Mouse (Mus musculus): ENCODE results near the gene Syce1l. TPM values are rescaled to one million over a fixed set of nuclear protein-coding genes. Genes with fewer than 3 reads are reported as not detected.

Syce1l gene
- polyA plus RNA-seq, 1 experiment from 2014 or later, result not detected

GRCm38 (mm10) chr8:113665951-113666350, 22.9 kb downstream of the Syce1l start:
- Histone ChIP-seq H3K9ac (ENCODE audit: low read length) (no peak overlapping the region), H3K4me2 (ENCODE audit: low read depth, low read length) (no peak overlapping the region), H3K9me3 (replicated peaks; ENCODE audit: control insufficient read depth, low read length) (no peaks in the 10 kb centered on the region), H3K36me3 (ENCODE audit: control insufficient read depth, insufficient read depth) (no peaks in the 10 kb centered on the region), H3K4me3 (ENCODE audit: low read length) (no peak overlapping the region), H3K4me1 (ENCODE audit: control insufficient read depth, insufficient read depth, low read length) (no peaks in the 10 kb centered on the region), H3K27me3 (ENCODE audit: control insufficient read depth, insufficient read depth, low read length) (no peaks in the 10 kb centered on the region), H3K27ac (ENCODE audit: low read length) (no peak overlapping the region)
- no peak for ATAC-seq (replicated peaks; ENCODE audit: extremely low read depth, insufficient read depth, low FRiP score)
- WGBS, result 68% methylated on average over 8 of the region's 8 CpGs

- no peak overlapping the region for H3K27ac ChIP-seq (ENCODE audit: low read length)
- no peaks in the 10 kb centered on the region for H3K4me1 ChIP-seq (ENCODE audit: control insufficient read depth, insufficient read depth, low read length)
- no peak overlapping the region for H3K4me3 ChIP-seq (ENCODE audit: low read length)
- 72% methylated on average over 16 of the region's 16 CpGs for WGBS
- no peaks in the 10 kb centered on the region for H3K27me3 ChIP-seq (ENCODE audit: control insufficient read depth, insufficient read depth, low read length)
- no peaks in the 10 kb centered on the region for H3K36me3 ChIP-seq (ENCODE audit: control insufficient read depth, insufficient read depth)
- no peaks in the 10 kb centered on the region for H3K9me3 ChIP-seq (replicated peaks; ENCODE audit: control insufficient read depth, low read length)
- no peak for ATAC-seq (replicated peaks; ENCODE audit: extremely low read depth, insufficient read depth, low FRiP score)
- H3K4me2 ChIP-seq (ENCODE audit: low read depth, low read length), result no peak overlapping the region
- no peak overlapping the region for H3K9ac ChIP-seq (ENCODE audit: low read length)
Observed at GRCm38 (mm10) chr8:113666714-113667432, 23.9 kb downstream of the Syce1l start.

GRCm38 (mm10) chr8:113669924-113670323, 26.9 kb downstream of the Syce1l start:
- H3K36me3 ChIP-seq (ENCODE audit: control insufficient read depth, insufficient read depth), result no peaks in the 10 kb centered on the region
- H3K4me1 ChIP-seq (ENCODE audit: control insufficient read depth, insufficient read depth, low read length), result no peaks in the 10 kb centered on the region
- H3K27me3 ChIP-seq (ENCODE audit: control insufficient read depth, insufficient read depth, low read length), result no peaks in the 10 kb centered on the region
- no peak overlapping the region for H3K27ac ChIP-seq (ENCODE audit: low read length)
- no peak overlapping the region for H3K4me3 ChIP-seq (ENCODE audit: low read length)
- no peak overlapping the region for H3K4me2 ChIP-seq (ENCODE audit: low read depth, low read length)
- no peak overlapping the region for H3K9ac ChIP-seq (ENCODE audit: low read length)
- WGBS, result 67% methylated on average over 10 of the region's 10 CpGs
- ATAC-seq (replicated peaks; ENCODE audit: extremely low read depth, insufficient read depth, low FRiP score), result no peak
- H3K9me3 ChIP-seq (replicated peaks; ENCODE audit: control insufficient read depth, low read length), result no peaks in the 10 kb centered on the region

DNA sequence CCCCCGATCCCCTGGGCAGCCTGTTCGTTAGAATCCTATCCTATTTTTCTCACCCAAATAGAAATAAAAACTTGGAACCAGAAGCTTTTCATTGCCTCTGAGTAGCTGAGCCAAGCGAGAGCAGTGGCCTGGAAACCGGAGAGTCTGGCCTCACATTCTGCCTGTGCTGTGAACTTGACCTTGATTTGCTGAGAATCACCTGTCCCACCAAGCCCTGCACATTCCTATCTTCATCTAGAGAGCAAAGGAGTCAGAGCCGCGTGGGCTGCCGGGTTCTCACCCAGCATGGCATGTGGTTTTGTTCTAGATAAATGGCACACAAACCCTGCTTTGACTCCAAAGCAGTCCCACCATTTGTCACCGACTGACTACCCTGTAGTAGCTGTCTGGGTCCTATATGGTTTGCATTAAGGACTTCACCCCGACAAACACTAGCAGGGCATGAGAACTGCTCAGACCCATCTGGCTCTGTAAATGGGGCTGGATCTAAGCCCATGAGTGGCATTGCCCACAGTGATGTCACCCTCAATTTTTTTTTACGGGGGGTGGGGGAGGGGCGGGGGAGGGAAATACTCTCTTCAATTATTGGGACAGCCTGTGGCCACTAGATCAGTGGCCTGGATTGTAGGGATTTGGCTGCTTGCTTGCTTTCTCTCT, 29.7 kb downstream of the Syce1l start:
- H3K9ac ChIP-seq (ENCODE audit: low read length), result no peak overlapping the region
- 64% methylated on average over 11 of the region's 11 CpGs for WGBS
- no peaks in the 10 kb centered on the region for H3K27me3 ChIP-seq (ENCODE audit: control insufficient read depth, insufficient read depth, low read length)
- no peak for ATAC-seq (replicated peaks; ENCODE audit: extremely low read depth, insufficient read depth, low FRiP score)
- no peaks in the 10 kb centered on the region for H3K9me3 ChIP-seq (replicated peaks; ENCODE audit: control insufficient read depth, low read length)
- no peak overlapping the region for H3K4me3 ChIP-seq (ENCODE audit: low read length)
- H3K4me1 ChIP-seq (ENCODE audit: control insufficient read depth, insufficient read depth, low read length), result no peaks in the 10 kb centered on the region
- H3K36me3 ChIP-seq (ENCODE audit: control insufficient read depth, insufficient read depth), result no peaks in the 10 kb centered on the region
- H3K27ac ChIP-seq (ENCODE audit: low read length), result no peak overlapping the region
- no peak overlapping the region for H3K4me2 ChIP-seq (ENCODE audit: low read depth, low read length)

DNA sequence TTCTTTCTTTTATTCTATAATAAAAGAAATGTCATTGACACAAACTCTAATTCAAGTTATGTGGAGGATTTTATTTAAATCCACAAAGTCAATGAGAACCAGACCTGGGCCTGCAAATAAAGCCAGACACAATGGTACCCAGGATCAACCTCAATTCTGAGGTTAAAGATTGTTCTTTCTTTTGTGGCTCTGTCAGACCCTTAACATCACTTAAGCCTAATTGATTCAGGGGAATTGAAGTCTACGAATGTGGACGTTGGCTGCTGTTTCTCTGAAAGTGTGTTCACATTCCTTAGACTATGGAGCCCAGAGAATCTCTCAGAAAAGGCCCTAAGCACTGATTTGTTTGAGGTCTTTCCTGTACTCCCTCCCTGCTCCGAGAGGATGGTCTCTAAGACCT, 30.3 kb downstream of the Syce1l start:
- Histone ChIP-seq H3K9ac (ENCODE audit: low read length) (no peak overlapping the region), H3K4me3 (ENCODE audit: low read length) (no peak overlapping the region), H3K4me2 (ENCODE audit: low read depth, low read length) (no peak overlapping the region), H3K36me3 (ENCODE audit: control insufficient read depth, insufficient read depth) (no peaks in the 10 kb centered on the region), H3K27ac (ENCODE audit: low read length) (no peak overlapping the region), H3K4me1 (ENCODE audit: control insufficient read depth, insufficient read depth, low read length) (no peaks in the 10 kb centered on the region), H3K27me3 (ENCODE audit: control insufficient read depth, insufficient read depth, low read length) (no peaks in the 10 kb centered on the region), H3K9me3 (replicated peaks; ENCODE audit: control insufficient read depth, low read length) (no peaks in the 10 kb centered on the region)
- no peak for ATAC-seq (replicated peaks; ENCODE audit: extremely low read depth, insufficient read depth, low FRiP score)
- WGBS, result 60% methylated on average over 3 of the region's 3 CpGs

GRCm38 (mm10) chr8:113674611-113675010, 31.6 kb downstream of the Syce1l start:
- Histone ChIP-seq H3K4me1 (ENCODE audit: control insufficient read depth, insufficient read depth, low read length) (no peaks in the 10 kb centered on the region), H3K4me2 (ENCODE audit: low read depth, low read length) (no peak overlapping the region), H3K9ac (ENCODE audit: low read length) (no peak overlapping the region), H3K27ac (ENCODE audit: low read length) (no peak overlapping the region), H3K9me3 (replicated peaks; ENCODE audit: control insufficient read depth, low read length) (no peaks in the 10 kb centered on the region), H3K4me3 (ENCODE audit: low read length) (no peak overlapping the region), H3K36me3 (ENCODE audit: control insufficient read depth, insufficient read depth) (no peaks in the 10 kb centered on the region), H3K27me3 (ENCODE audit: control insufficient read depth, insufficient read depth, low read length) (no peaks in the 10 kb centered on the region)
- 54% methylated on average over 3 of the region's 3 CpGs for WGBS
- ATAC-seq (replicated peaks; ENCODE audit: extremely low read depth, insufficient read depth, low FRiP score), result no peak

- H3K9ac ChIP-seq (ENCODE audit: low read length), result no peak overlapping the region
- H3K27ac ChIP-seq (ENCODE audit: low read length), result no peak overlapping the region
- 66% methylated on average over 2 of the region's 2 CpGs for WGBS
- no peak overlapping the region for H3K4me2 ChIP-seq (ENCODE audit: low read depth, low read length)
- no peak for ATAC-seq (replicated peaks; ENCODE audit: extremely low read depth, insufficient read depth, low FRiP score)
- no peaks in the 10 kb centered on the region for H3K4me1 ChIP-seq (ENCODE audit: control insufficient read depth, insufficient read depth, low read length)
- no peaks in the 10 kb centered on the region for H3K9me3 ChIP-seq (replicated peaks; ENCODE audit: control insufficient read depth, low read length)
- H3K36me3 ChIP-seq (ENCODE audit: control insufficient read depth, insufficient read depth), result no peaks in the 10 kb centered on the region
- H3K4me3 ChIP-seq (ENCODE audit: low read length), result no peak overlapping the region
- no peaks in the 10 kb centered on the region for H3K27me3 ChIP-seq (ENCODE audit: control insufficient read depth, insufficient read depth, low read length)
Observed at GRCm38 (mm10) chr8:113675281-113675680, 32.3 kb downstream of the Syce1l start.

DNA sequence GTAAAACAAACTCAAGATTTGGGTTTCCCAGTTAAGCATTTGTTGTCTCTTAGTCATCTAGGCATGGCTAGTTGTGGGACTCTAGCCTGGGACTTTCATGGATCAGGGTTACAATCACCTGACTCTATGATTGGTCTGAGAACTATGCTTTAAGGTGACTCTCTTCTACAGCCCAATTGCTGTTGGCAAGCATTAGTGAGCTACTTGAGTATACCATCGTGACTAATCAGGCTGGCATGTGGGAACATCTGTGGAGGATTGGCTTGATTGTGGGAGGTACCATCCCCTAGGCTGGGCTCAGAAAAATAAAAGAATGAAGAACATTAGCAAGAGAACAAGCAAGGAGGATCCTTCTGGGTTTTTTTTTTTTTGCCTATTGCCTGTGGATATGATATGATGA, 33.8 kb downstream of the Syce1l start:
- no peak overlapping the region for H3K9ac ChIP-seq (ENCODE audit: low read length)
- no peak for ATAC-seq (replicated peaks; ENCODE audit: extremely low read depth, insufficient read depth, low FRiP score)
- no peak overlapping the region for H3K27ac ChIP-seq (ENCODE audit: low read length)
- no peaks in the 10 kb centered on the region for H3K27me3 ChIP-seq (ENCODE audit: control insufficient read depth, insufficient read depth, low read length)
- no peaks in the 10 kb centered on the region for H3K36me3 ChIP-seq (ENCODE audit: control insufficient read depth, insufficient read depth)
- H3K9me3 ChIP-seq (replicated peaks; ENCODE audit: control insufficient read depth, low read length), result no peaks in the 10 kb centered on the region
- H3K4me1 ChIP-seq (ENCODE audit: control insufficient read depth, insufficient read depth, low read length), result no peaks in the 10 kb centered on the region
- WGBS, result 84% methylated on average over 1 of the region's 1 CpGs
- no peak overlapping the region for H3K4me3 ChIP-seq (ENCODE audit: low read length)
- H3K4me2 ChIP-seq (ENCODE audit: low read depth, low read length), result no peak overlapping the region

DNA sequence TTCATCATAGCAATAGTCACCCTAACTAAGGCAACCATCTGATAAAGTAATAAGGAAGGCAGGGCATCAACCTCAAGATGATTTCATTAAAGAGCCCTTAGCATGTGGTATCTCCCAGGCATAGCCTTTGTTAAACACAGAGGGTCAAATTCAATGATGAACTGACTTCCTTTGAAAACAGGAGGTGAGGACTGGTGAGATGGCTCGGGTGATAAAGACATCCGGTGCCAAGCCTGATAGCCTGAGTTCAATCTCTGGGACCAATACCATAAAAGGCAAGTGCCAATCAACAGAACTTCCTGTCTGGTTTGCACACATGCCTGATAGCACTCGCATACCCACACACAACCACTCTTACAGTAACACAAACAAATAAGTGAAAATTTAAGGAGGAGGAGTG, 36.3 kb downstream of the Syce1l start:
- no peak for ATAC-seq (replicated peaks; ENCODE audit: extremely low read depth, insufficient read depth, low FRiP score)
- H3K9me3 ChIP-seq (replicated peaks; ENCODE audit: control insufficient read depth, low read length), result no peaks in the 10 kb centered on the region

More for the DNA sequence above, 36.3 kb downstream of the Syce1l start:
- H3K4me1 ChIP-seq (ENCODE audit: control insufficient read depth, insufficient read depth, low read length), result no peaks in the 10 kb centered on the region
- no peak overlapping the region for H3K4me3 ChIP-seq (ENCODE audit: low read length)
- no peak overlapping the region for H3K27ac ChIP-seq (ENCODE audit: low read length)
- no peaks in the 10 kb centered on the region for H3K27me3 ChIP-seq (ENCODE audit: control insufficient read depth, insufficient read depth, low read length)
- no peaks in the 10 kb centered on the region for H3K36me3 ChIP-seq (ENCODE audit: control insufficient read depth, insufficient read depth)
- no peak overlapping the region for H3K9ac ChIP-seq (ENCODE audit: low read length)
- H3K4me2 ChIP-seq (ENCODE audit: low read depth, low read length), result no peak overlapping the region
- WGBS, result 44% methylated on average over 3 of the region's 3 CpGs

All from heart, embryonic 16.5 days (tissue).